Mouse (Mus musculus): ENCODE data around the gene Ppp1r3e.

Ppp1r3e gene

GRCm38 (mm10) chr14:54877048-54877715, at the start of gene Ppp1r3e:
Gene Ppp1r3e, minus strand, starts transcription at chr14:54877550.
- peak; percentile 65 for DNase-seq (ENCODE audit: low spot score)

GRCm38 (mm10) chr14:54926401-54927158, 49.2 kb upstream of the Ppp1r3e start:
- peak; percentile 89 for DNase-seq (ENCODE audit: low spot score)

GRCm38 (mm10) chr14:54925349-54926342, 48.3 kb upstream of the Ppp1r3e start, which contains the start of gene Efs:
Gene Efs, minus strand, starts transcription at chr14:54926126.
- peak; percentile 75 for DNase-seq (ENCODE audit: low spot score)

- peak; percentile 85 for DNase-seq (ENCODE audit: low spot score)
Measured at GRCm38 (mm10) chr14:54924641-54925348, 47.4 kb upstream of the Ppp1r3e start.

- no peak for DNase-seq (ENCODE audit: low spot score)
Measured at GRCm38 (mm10) chr14:54920076-54920685, 42.8 kb upstream of the Ppp1r3e start.

GRCm38 (mm10) chr14:54913343-54913742, 36.0 kb upstream of the Ppp1r3e start:
- DNase-seq (ENCODE audit: low spot score), result peak; percentile 20

GRCm38 (mm10) chr14:54912886-54913285, 35.5 kb upstream of the Ppp1r3e start, which contains the start of gene Slc22a17:
Gene Slc22a17, minus strand, starts transcription at chr14:54913132.
- DNase-seq (ENCODE audit: low spot score), result peak; percentile 89

GRCm38 (mm10) chr14:54912109-54912850, 34.9 kb upstream of the Ppp1r3e start:
- peak; percentile 44 for DNase-seq (ENCODE audit: low spot score)

- no peak for DNase-seq (ENCODE audit: low spot score)
Measured at GRCm38 (mm10) chr14:54908682-54909081, 31.3 kb upstream of the Ppp1r3e start.

- no peak for DNase-seq (ENCODE audit: low spot score)
Measured at GRCm38 (mm10) chr14:54903641-54904040, 26.3 kb upstream of the Ppp1r3e start.

GRCm38 (mm10) chr14:54900383-54900782, 23.0 kb upstream of the Ppp1r3e start:
- DNase-seq (ENCODE audit: low spot score), result peak; percentile 91

GRCm38 (mm10) chr14:54897445-54897844, 20.1 kb upstream of the Ppp1r3e start:
- no peak for DNase-seq (ENCODE audit: low spot score)

- DNase-seq (ENCODE audit: low spot score), result peak; percentile 62
Measured at GRCm38 (mm10) chr14:54894296-54895151, 17.2 kb upstream of the Ppp1r3e start.

- DNase-seq (ENCODE audit: low spot score), result peak; percentile 99
Measured at GRCm38 (mm10) chr14:54893651-54894181, 16.4 kb upstream of the Ppp1r3e start.

GRCm38 (mm10) chr14:54892200-54892599, 14.8 kb upstream of the Ppp1r3e start, which contains the start of gene Pabpn1:
Gene Pabpn1, plus strand, starts transcription at chr14:54892500.
- no peak for DNase-seq (ENCODE audit: low spot score)

GRCm38 (mm10) chr14:54885309-54885708, 8.0 kb upstream of the Ppp1r3e start:
- no peak for DNase-seq (ENCODE audit: low spot score)

- no peak for DNase-seq (ENCODE audit: low spot score)
Measured at GRCm38 (mm10) chr14:54884022-54884712, 6.8 kb upstream of the Ppp1r3e start.

All from embryo, embryonic 10 days (tissue).